9 mouse cellular contexts compared by ENCODE assay signal in the genomic region with DNA sequence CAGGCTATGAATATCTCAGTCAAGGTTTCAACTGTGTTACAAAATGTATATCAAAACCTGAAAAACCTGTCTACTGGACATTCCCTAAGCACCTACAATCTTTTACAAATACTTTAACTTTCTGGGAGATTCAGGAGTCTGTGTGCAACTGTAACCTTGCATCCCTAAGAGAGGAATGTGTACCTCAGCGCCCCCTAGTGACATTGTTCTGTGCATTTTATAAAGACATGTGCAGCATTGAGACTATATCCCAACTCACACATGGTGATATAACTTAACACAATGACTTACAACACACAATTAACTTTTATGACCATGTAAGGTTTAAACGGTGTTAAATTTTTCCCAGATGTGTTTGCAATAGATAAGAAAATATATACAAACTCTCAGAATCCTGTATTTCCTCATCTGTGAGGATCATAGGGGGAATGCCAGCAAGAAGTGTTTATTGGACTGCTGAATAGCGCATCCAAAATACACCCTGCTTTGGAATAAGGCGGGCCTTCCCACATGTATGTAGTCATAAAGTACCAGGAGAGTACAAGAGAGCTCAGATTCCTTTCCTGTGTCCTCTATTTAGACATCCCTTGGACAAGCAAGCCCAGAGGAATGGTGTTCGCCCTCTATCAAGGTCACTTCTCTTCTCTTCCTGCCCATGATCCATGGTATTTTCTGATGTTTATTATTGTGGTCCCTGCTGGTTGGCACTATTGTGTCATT. TPM values are rescaled to one million over a fixed set of nuclear protein-coding genes. Genes with fewer than 3 reads are reported as not detected.
A peak's percentile ranks its signal among the peaks of the same experiment; 100 is the strongest.
DNase-seq lines count a peak whose midpoint lies in the region; ATAC-seq and TF ChIP-seq lines count a peak whose summit lies in the region.
"Had no signal": no experiment of that assay in that cellular context is flagged by ENCODE, and none has a peak within 500 bp of the region (broad histone marks: within the 10 kb centered on the region; RNA-seq: fewer than 3 reads in every experiment).

No protein-coding gene starts in this region.

- H3K27me3 ChIP-seq in limb, embryonic 11.5 days (ENCODE audit: control insufficient read depth, insufficient read depth, low read length): no peaks in the 10 kb centered on the region
- H3K27me3 ChIP-seq in limb, embryonic 10.5 days (ENCODE audit: low read depth, poor library complexity, severe bottlenecking): no peaks in the 10 kb centered on the region
- no peaks in the 10 kb centered on the region for H3K27me3 ChIP-seq in lung, postnatal 0 days (replicated peaks; ENCODE audit: insufficient read depth, low read length)

- ATAC-seq in CD4-positive, CD25-positive, alpha-beta regulatory T cell, adult 4 months: no peak
- no peak for ATAC-seq in limb, embryonic 11.5 days (ENCODE audit: insufficient number of reproducible peaks, low FRiP score, low TSS enrichment, low read depth)
- no peak for ATAC-seq in lung, postnatal 0 days
- ATAC-seq in inflammation-experienced regulatory T-cells, adult 6 months: no peak

- no peak for TF ChIP-seq EP300 in lung, postnatal 0 days (IDR thresholded peaks at IDR 0.05)

- no peaks in the 10 kb centered on the region for H3K4me1 ChIP-seq in limb, embryonic 11.5 days (ENCODE audit: control insufficient read depth, insufficient read depth, low read length)
- no peaks in the 10 kb centered on the region for H3K4me1 ChIP-seq in limb, embryonic 10.5 days
- H3K4me1 ChIP-seq in lung, postnatal 0 days (ENCODE audit: insufficient read depth, low read depth, low read length): no peaks in the 10 kb centered on the region

- DNase-seq in CD4-positive, CD25-positive, alpha-beta regulatory T cell, adult 2 months (ENCODE audit: low read depth, low spot score): peak; percentile 1
- DNase-seq in limb, embryonic 11.5 days (ENCODE audit: low spot score): peak; percentile 63
- no peak for DNase-seq in limb, embryonic 10.5 days (ENCODE audit: low spot score)
- DNase-seq in adrenal gland, postnatal 25 days: peak; percentile 34
- peak; percentile 21 to 66 for DNase-seq in heart, postnatal 14 days
- DNase-seq in lung, postnatal 0 days (ENCODE audit: low spot score): peak; percentile 64

- intact Hi-C loops in heart, postnatal 14 days (cut with DNase I): loop anchor here (2.0 kb wide), 1 partner anchor 123 kb away; no protein-coding TSS in a partner anchor

- no peak overlapping the region for H3K9ac ChIP-seq in limb, embryonic 11.5 days (ENCODE audit: low read length)
- no peak overlapping the region for H3K9ac ChIP-seq in lung, postnatal 0 days (replicated peaks; ENCODE audit: low read depth)

- H3K4me2 ChIP-seq in limb, embryonic 11.5 days (ENCODE audit: low read depth, severe bottlenecking): no peak overlapping the region
- H3K4me2 ChIP-seq in lung, postnatal 0 days (replicated peaks; ENCODE audit: low read depth, low read length): no peak overlapping the region

- peak; percentile 69 for TF ChIP-seq CTCF in lung, postnatal 0 days (IDR thresholded peaks at IDR 0.05)

- no peaks in the 10 kb centered on the region for H3K36me3 ChIP-seq in limb, embryonic 11.5 days (ENCODE audit: control insufficient read depth, insufficient read depth, low read length)
- no peaks in the 10 kb centered on the region for H3K36me3 ChIP-seq in limb, embryonic 10.5 days
- no peaks in the 10 kb centered on the region for H3K36me3 ChIP-seq in lung, postnatal 0 days (ENCODE audit: insufficient read depth, low read length)

- H3K9me3 ChIP-seq in limb, embryonic 11.5 days (ENCODE audit: control insufficient read depth, low read length): no peaks in the 10 kb centered on the region
- H3K9me3 ChIP-seq in limb, embryonic 10.5 days (replicated peaks): no peaks in the 10 kb centered on the region
- H3K9me3 ChIP-seq in lung, postnatal 0 days (ENCODE audit: low read length): no peaks in the 10 kb centered on the region

- no peak overlapping the region for H3K27ac ChIP-seq in limb, embryonic 11.5 days (replicated peaks; ENCODE audit: low read depth, low read length)
- no peak overlapping the region for H3K27ac ChIP-seq in limb, embryonic 10.5 days
- no peak overlapping the region for H3K27ac ChIP-seq in lung, postnatal 0 days (ENCODE audit: low read length)

- no peak overlapping the region for H3K4me3 ChIP-seq in limb, embryonic 11.5 days (ENCODE audit: low read depth, low read length)
- no peak overlapping the region for H3K4me3 ChIP-seq in limb, embryonic 10.5 days
- H3K4me3 ChIP-seq in lung, postnatal 0 days (ENCODE audit: low read depth, low read length): no peak overlapping the region
- H3K4me3 ChIP-seq: erythroblast, embryonic 14.5 days had no signal

- whole genome bisulfite sequencing in limb, embryonic 11.5 days: 55% methylated on average over 5 of the region's 5 CpGs
- 59% methylated on average over 5 of the region's 5 CpGs for WGBS in limb, embryonic 10.5 days
- WGBS in lung, postnatal 0 days: 61% methylated on average over 5 of the region's 5 CpGs

RNA-seq across cellular contexts. Expression of gene Myh4, which starts 2.0 kb away (rescaled TPM):
- not detected for polyA plus RNA-seq in CD4-positive, CD25-positive, alpha-beta regulatory T cell, adult 4 months (2017; shearing (Covaris generic))
- 0.35 and 0.48 TPM in 2 replicates for polyA plus RNA-seq in limb, embryonic 11.5 days (2014; fragmentation: Nextera tagmentation; extraction: Ambion mirVana)
- polyA plus RNA-seq in limb, embryonic 10.5 days (2016; fragmentation: Nextera tagmentation; extraction: Ambion mirVana): not detected in 2 replicates
- total RNA-seq in adrenal gland, postnatal 25 days (2021): 0.33 TPM in 1 of 2 replicates, not detected in the other
- total RNA-seq in heart, postnatal 14 days (2021): not detected
- polyA plus RNA-seq in lung, postnatal 0 days (2015; fragmentation: Nextera tagmentation; extraction: Ambion mirVana): not detected in 2 replicates
- under 1 TPM in 1 of 3 experiments, not detected in 2; 0.07 TPM for polyA plus RNA-seq in inflammation-experienced regulatory T-cells, adult 6 months (2017; shearing (Covaris generic))
- polyA plus RNA-seq: erythroblast, embryonic 14.5 days had no signal

RNA-seq across cellular contexts. Expression of gene Myh1, which starts 35.9 kb away (rescaled TPM):
- not detected for polyA plus RNA-seq in CD4-positive, CD25-positive, alpha-beta regulatory T cell, adult 4 months (2017; shearing (Covaris generic))
- polyA plus RNA-seq in limb, embryonic 11.5 days (2014; fragmentation: Nextera tagmentation; extraction: Ambion mirVana): 0.19 and 0.20 TPM in 2 replicates
- 0.05 TPM in 1 of 2 replicates, not detected in the other for polyA plus RNA-seq in limb, embryonic 10.5 days (2016; fragmentation: Nextera tagmentation; extraction: Ambion mirVana)
- 0.12 TPM in 1 of 2 replicates, not detected in the other for total RNA-seq in adrenal gland, postnatal 25 days (2021)
- total RNA-seq in heart, postnatal 14 days (2021): not detected
- polyA plus RNA-seq in lung, postnatal 0 days (2015; fragmentation: Nextera tagmentation; extraction: Ambion mirVana): 0.02 TPM in 1 of 2 replicates, not detected in the other
- not detected for polyA plus RNA-seq in inflammation-experienced regulatory T-cells, adult 6 months (2017; shearing (Covaris generic))
- polyA plus RNA-seq: erythroblast, embryonic 14.5 days had no signal

RNA-seq across cellular contexts. Expression of gene Myh8, which starts 41.1 kb away (rescaled TPM):
- not detected for polyA plus RNA-seq in CD4-positive, CD25-positive, alpha-beta regulatory T cell, adult 4 months (2017; shearing (Covaris generic))
- polyA plus RNA-seq in limb, embryonic 11.5 days (2014; fragmentation: Nextera tagmentation; extraction: Ambion mirVana): 0.04 and 0.31 TPM in 2 replicates
- 0.11 TPM in 1 of 2 replicates, not detected in the other for polyA plus RNA-seq in limb, embryonic 10.5 days (2016; fragmentation: Nextera tagmentation; extraction: Ambion mirVana)
- total RNA-seq in adrenal gland, postnatal 25 days (2021): not detected in 2 replicates
- total RNA-seq in heart, postnatal 14 days (2021): under 1 TPM; 0.07 to 0.10 TPM
- 0.18 and 0.29 TPM in 2 replicates for polyA plus RNA-seq in lung, postnatal 0 days (2015; fragmentation: Nextera tagmentation; extraction: Ambion mirVana)
- polyA plus RNA-seq in inflammation-experienced regulatory T-cells, adult 6 months (2017; shearing (Covaris generic)): not detected
- polyA plus RNA-seq: erythroblast, embryonic 14.5 days had no signal
